29 mouse cellular contexts compared by ENCODE assay signal in genomic region chr9:24512121-24512539, GRCm38 (mm10). TPM values are rescaled to one million over a fixed set of nuclear protein-coding genes. Genes with fewer than 3 reads are reported as not detected.
DNase-seq lines count a peak whose midpoint lies in the region; ATAC-seq lines count a peak whose summit lies in the region.
"Had no signal": no experiment of that assay in that cellular context is flagged by ENCODE, and none has a peak within 500 bp of the region (broad histone marks: within the 10 kb centered on the region; RNA-seq: fewer than 3 reads in every experiment).

No protein-coding gene starts in this region.

- H3K4me2 ChIP-seq in heart, embryonic 12.5 days = no peak overlapping the region
- H3K4me2 ChIP-seq: forebrain, embryonic 12.5 days; limb, embryonic 15.5 days; lung, embryonic 14.5 days; midbrain, embryonic 12.5 days had no signal

- no peaks in the 10 kb centered on the region for H3K27me3 ChIP-seq in heart, embryonic 12.5 days (replicated peaks)
- H3K27me3 ChIP-seq: forebrain, embryonic 12.5 days; limb, embryonic 15.5 days; midbrain, embryonic 12.5 days had no signal

- no peak overlapping the region for H3K4me3 ChIP-seq in heart, embryonic 12.5 days
- H3K4me3 ChIP-seq: forebrain, embryonic 12.5 days; heart, adult 2 months; limb, embryonic 10.5 days; limb, embryonic 15.5 days; megakaryocyte, embryonic 14.5 days; midbrain, embryonic 12.5 days had no signal

- no peak overlapping the region for H3K9ac ChIP-seq in heart, embryonic 12.5 days
- H3K9ac ChIP-seq: forebrain, embryonic 12.5 days; forebrain, postnatal 0 days; limb, embryonic 15.5 days; lung, embryonic 14.5 days; midbrain, embryonic 12.5 days had no signal

- H3K36me3 ChIP-seq in heart, embryonic 12.5 days = no peaks in the 10 kb centered on the region
- H3K36me3 ChIP-seq: forebrain, embryonic 12.5 days; limb, embryonic 10.5 days; limb, embryonic 15.5 days; midbrain, embryonic 12.5 days had no signal

- no peak overlapping the region for H3K27ac ChIP-seq in heart, embryonic 12.5 days (ENCODE audit: poor library complexity, severe bottlenecking)
- H3K27ac ChIP-seq: forebrain, embryonic 12.5 days; heart, adult 2 months; limb, embryonic 10.5 days; limb, embryonic 15.5 days; midbrain, embryonic 12.5 days; stomach, postnatal 0 days had no signal

- peak; percentile 73 for DNase-seq in heart, adult 11 months
- DNase-seq in A20 (ENCODE audit: low read depth, low spot score) = peak; percentile 49
- no peak for DNase-seq in layer of hippocampus, adult 9-11 months
- no peak for DNase-seq in adrenal gland, adult 18-20 months (ENCODE audit: low spot score in 2 of 2)
- DNase-seq in urinary bladder, adult 18-20 months (ENCODE audit: low spot score in 2 of 2) = no peak
- DNase-seq: adrenal gland, postnatal 25 days; cerebellum, adult 18-20 months; cerebellum, postnatal 10 days; forebrain, postnatal 0 days; gastrocnemius, postnatal 14 days; heart, adult 2 months; kidney, adult 2 months; kidney, postnatal 4 days; layer of hippocampus, postnatal 36 days; lung, embryonic 14.5 days; retina, postnatal 1 day; right cerebral cortex, postnatal 14 days; thymus, adult 18-20 months; thymus, postnatal 25 days had no signal

- no peaks in the 10 kb centered on the region for H3K4me1 ChIP-seq in heart, embryonic 12.5 days (replicated peaks)
- H3K4me1 ChIP-seq: forebrain, embryonic 12.5 days; limb, embryonic 10.5 days; limb, embryonic 15.5 days; midbrain, embryonic 12.5 days had no signal

- ATAC-seq in heart, embryonic 12.5 days (ENCODE audit: insufficient number of reproducible peaks, low FRiP score) = no peak
- ATAC-seq in granulocyte monocyte progenitor cell, adult 5-6 weeks (replicated peaks; ENCODE audit: poor library complexity, severe bottlenecking) = peak; percentile 72
- peak; percentile 36 for ATAC-seq in monocyte, adult 5-6 weeks (replicated peaks; ENCODE audit: insufficient number of reproducible peaks, low FRiP score, low TSS enrichment, poor library complexity, severe bottlenecking)
- ATAC-seq: forebrain, postnatal 0 days; hindbrain, embryonic 16.5 days had no signal

- H3K9me3 ChIP-seq in heart, embryonic 12.5 days (replicated peaks) = no peaks in the 10 kb centered on the region
- H3K9me3 ChIP-seq: forebrain, embryonic 12.5 days; limb, embryonic 10.5 days; limb, embryonic 15.5 days; megakaryocyte, embryonic 14.5 days; midbrain, embryonic 12.5 days had no signal

- 81% methylated on average over 5 of the region's 5 CpGs for WGBS in heart, embryonic 12.5 days

RNA-seq across cellular contexts. Expression of gene Dpy19l1, which starts 9.2 kb away (rescaled TPM):
- 14.6 and 15.8 TPM in 2 replicates for polyA plus RNA-seq in heart, embryonic 12.5 days (2016; fragmentation: Nextera tagmentation; extraction: Ambion mirVana)
- total RNA-seq in granulocyte monocyte progenitor cell, adult 5-6 weeks (2014; fragmentation: Nextera tagmentation) = 42.6 and 45.2 TPM in 2 replicates
- total RNA-seq in granulocyte monocyte progenitor cell, adult 5-6 weeks (2017) = 54.6 and 64.1 TPM in 2 replicates
- total RNA-seq in monocyte, adult 5-6 weeks (2017) = 31.9 to 51.1 TPM (median 41.8 TPM) in 3 replicates
- 10 to 100 TPM; 23.0 to 60.2 TPM for total RNA-seq in adrenal gland, adult 18-20 months (2021)

Comparison
In these comparisons a context has a peak if more than half of its experiments do, and no peak if none do; other contexts are left out.
1. DNase-seq: peak in heart, adult 11 months (single experiment) and A20 (single experiment); none in layer of hippocampus, adult 9-11 months (single experiment), adrenal gland, adult 18-20 months (0 of 2) and urinary bladder, adult 18-20 months (0 of 2).